Mouse (Mus musculus): ENCODE measurements at regions not wholly inside any gene's neighbourhood (a gene's known extent, or its start where the extent isn't known, plus 50 kb on each side); places are given as distances from the start of the nearest gene placed in this dataset.
A peak's percentile ranks its signal among the peaks of the same experiment; 100 is the strongest.

- no peak overlapping the region for H3K9ac ChIP-seq (replicated peaks; ENCODE audit: low read depth, low read length)
- no peak for ATAC-seq (ENCODE audit: insufficient number of reproducible peaks, insufficient read depth, low FRiP score, low read depth)
- H3K27me3 ChIP-seq (ENCODE audit: control insufficient read depth, insufficient read depth, low read length): no peaks in the 10 kb centered on the region
- H3K4me3 ChIP-seq (ENCODE audit: low read depth, low read length): no peak overlapping the region
- no peaks in the 10 kb centered on the region for H3K9me3 ChIP-seq (ENCODE audit: control insufficient read depth, low read depth, low read length)
- H3K36me3 ChIP-seq (ENCODE audit: control insufficient read depth, insufficient read depth, low read length): no peaks in the 10 kb centered on the region
- H3K4me2 ChIP-seq (replicated peaks; ENCODE audit: low read depth, low read length): no peak overlapping the region
- no peaks in the 10 kb centered on the region for H3K4me1 ChIP-seq (ENCODE audit: control insufficient read depth, insufficient read depth, low read length)
- H3K27ac ChIP-seq (ENCODE audit: low read length): no peak overlapping the region
Observed at GRCm38 (mm10) chr16:87043689-87044088, 310.3 kb upstream of the N6amt1 start.

GRCm38 (mm10) chr16:87040366-87040765, 313.6 kb upstream of the N6amt1 start:
- H3K4me1 ChIP-seq (ENCODE audit: control insufficient read depth, insufficient read depth, low read length): no peaks in the 10 kb centered on the region
- no peaks in the 10 kb centered on the region for H3K36me3 ChIP-seq (ENCODE audit: control insufficient read depth, insufficient read depth, low read length)
- H3K27me3 ChIP-seq (ENCODE audit: control insufficient read depth, insufficient read depth, low read length): no peaks in the 10 kb centered on the region
- no peak overlapping the region for H3K4me2 ChIP-seq (replicated peaks; ENCODE audit: low read depth, low read length)
- whole genome bisulfite sequencing: 79% methylated on average over 4 of the region's 4 CpGs
- ATAC-seq (ENCODE audit: insufficient number of reproducible peaks, insufficient read depth, low FRiP score, low read depth): no peak
- H3K4me3 ChIP-seq (ENCODE audit: low read depth, low read length): no peak overlapping the region
- H3K27ac ChIP-seq (ENCODE audit: low read length): no peak overlapping the region
- H3K9me3 ChIP-seq (ENCODE audit: control insufficient read depth, low read depth, low read length): no peaks in the 10 kb centered on the region
- no peak overlapping the region for H3K9ac ChIP-seq (replicated peaks; ENCODE audit: low read depth, low read length)

- H3K4me2 ChIP-seq (replicated peaks; ENCODE audit: low read depth, low read length): no peak overlapping the region
- no peak overlapping the region for H3K27ac ChIP-seq (ENCODE audit: low read length)
- no peaks in the 10 kb centered on the region for H3K9me3 ChIP-seq (ENCODE audit: control insufficient read depth, low read depth, low read length)
- H3K36me3 ChIP-seq (ENCODE audit: control insufficient read depth, insufficient read depth, low read length): no peaks in the 10 kb centered on the region
- ATAC-seq (ENCODE audit: insufficient number of reproducible peaks, insufficient read depth, low FRiP score, low read depth): no peak
- H3K4me3 ChIP-seq (ENCODE audit: low read depth, low read length): no peak overlapping the region
- H3K27me3 ChIP-seq (ENCODE audit: control insufficient read depth, insufficient read depth, low read length): no peaks in the 10 kb centered on the region
- 75% methylated on average over 1 of the region's 1 CpGs for WGBS
- no peak overlapping the region for H3K9ac ChIP-seq (replicated peaks; ENCODE audit: low read depth, low read length)
- H3K4me1 ChIP-seq (ENCODE audit: control insufficient read depth, insufficient read depth, low read length): no peaks in the 10 kb centered on the region
Observed at GRCm38 (mm10) chr16:87039861-87040260, 314.1 kb upstream of the N6amt1 start.

DNA sequence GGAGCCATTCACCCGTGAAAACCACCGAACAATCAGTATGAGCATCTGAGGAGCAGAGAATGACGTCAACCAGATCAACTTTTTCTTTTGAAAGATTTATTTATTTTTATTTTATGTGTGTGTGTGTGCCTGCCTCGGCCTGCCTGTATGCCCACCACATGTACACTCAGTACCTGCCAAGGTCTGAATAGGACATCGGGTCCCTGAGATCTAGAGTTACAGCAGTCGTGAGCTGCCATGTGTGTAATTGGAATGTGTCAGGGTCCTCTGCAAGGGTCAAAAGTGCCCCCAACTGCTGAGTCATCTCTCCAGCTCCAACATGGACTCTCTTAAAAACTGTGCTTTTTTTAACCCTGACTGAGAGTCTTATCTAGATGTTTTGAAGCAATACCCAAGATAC, 316.9 kb upstream of the N6amt1 start:
- H3K9me3 ChIP-seq (ENCODE audit: control insufficient read depth, low read depth, low read length): no peaks in the 10 kb centered on the region
- H3K4me3 ChIP-seq (ENCODE audit: low read depth, low read length): no peak overlapping the region
- H3K4me2 ChIP-seq (replicated peaks; ENCODE audit: low read depth, low read length): no peak overlapping the region
- no peaks in the 10 kb centered on the region for H3K27me3 ChIP-seq (ENCODE audit: control insufficient read depth, insufficient read depth, low read length)
- 73% methylated on average over 6 of the region's 6 CpGs for WGBS
- ATAC-seq (ENCODE audit: insufficient number of reproducible peaks, insufficient read depth, low FRiP score, low read depth): no peak
- no peak overlapping the region for H3K27ac ChIP-seq (ENCODE audit: low read length)
- no peaks in the 10 kb centered on the region for H3K4me1 ChIP-seq (ENCODE audit: control insufficient read depth, insufficient read depth, low read length)
- no peak overlapping the region for H3K9ac ChIP-seq (replicated peaks; ENCODE audit: low read depth, low read length)
- no peaks in the 10 kb centered on the region for H3K36me3 ChIP-seq (ENCODE audit: control insufficient read depth, insufficient read depth, low read length)

DNA sequence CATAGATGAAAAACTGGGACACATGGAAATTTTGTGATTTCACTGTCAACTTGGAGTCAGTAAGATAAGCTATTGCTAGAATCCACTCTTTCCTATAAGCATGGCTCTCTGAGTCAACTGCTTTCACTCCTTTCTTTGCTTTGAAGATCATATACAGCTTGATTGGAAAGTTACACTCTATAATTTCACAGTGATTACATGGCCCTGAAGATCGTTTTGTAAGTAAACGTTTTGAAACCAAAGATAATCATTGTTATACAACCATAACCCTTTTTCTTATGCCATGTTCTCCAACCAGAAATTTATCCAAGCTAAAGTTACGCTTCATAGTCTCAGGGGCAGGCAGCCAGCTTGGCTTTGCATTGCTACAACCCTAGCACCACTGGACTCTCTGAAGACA, 322.1 kb upstream of the N6amt1 start:
- WGBS: 59% methylated on average over 3 of the region's 3 CpGs
- no peak for ATAC-seq (ENCODE audit: insufficient number of reproducible peaks, insufficient read depth, low FRiP score, low read depth)
- Histone ChIP-seq H3K9ac (replicated peaks; ENCODE audit: low read depth, low read length) (no peak overlapping the region), H3K9me3 (ENCODE audit: control insufficient read depth, low read depth, low read length) (no peaks in the 10 kb centered on the region), H3K4me1 (ENCODE audit: control insufficient read depth, insufficient read depth, low read length) (no peaks in the 10 kb centered on the region), H3K36me3 (ENCODE audit: control insufficient read depth, insufficient read depth, low read length) (no peaks in the 10 kb centered on the region), H3K27ac (ENCODE audit: low read length) (no peak overlapping the region), H3K27me3 (ENCODE audit: control insufficient read depth, insufficient read depth, low read length) (no peaks in the 10 kb centered on the region), H3K4me3 (ENCODE audit: low read depth, low read length) (no peak overlapping the region), H3K4me2 (replicated peaks; ENCODE audit: low read depth, low read length) (no peak overlapping the region)

GRCm38 (mm10) chr16:87028516-87029145, 325.4 kb upstream of the N6amt1 start:
- H3K27me3 ChIP-seq (ENCODE audit: control insufficient read depth, insufficient read depth, low read length): no peaks in the 10 kb centered on the region
- H3K4me3 ChIP-seq (ENCODE audit: low read depth, low read length): no peak overlapping the region
- no peaks in the 10 kb centered on the region for H3K9me3 ChIP-seq (ENCODE audit: control insufficient read depth, low read depth, low read length)
- ATAC-seq (ENCODE audit: insufficient number of reproducible peaks, insufficient read depth, low FRiP score, low read depth): no peak
- H3K27ac ChIP-seq (ENCODE audit: low read length): no peak overlapping the region
- WGBS: 80% methylated on average over 5 of the region's 5 CpGs
- H3K4me1 ChIP-seq (ENCODE audit: control insufficient read depth, insufficient read depth, low read length): no peaks in the 10 kb centered on the region
- no peak overlapping the region for H3K4me2 ChIP-seq (replicated peaks; ENCODE audit: low read depth, low read length)
- no peaks in the 10 kb centered on the region for H3K36me3 ChIP-seq (ENCODE audit: control insufficient read depth, insufficient read depth, low read length)
- no peak overlapping the region for H3K9ac ChIP-seq (replicated peaks; ENCODE audit: low read depth, low read length)

- Histone ChIP-seq H3K4me1 (ENCODE audit: control insufficient read depth, insufficient read depth, low read length) (no peaks in the 10 kb centered on the region), H3K4me3 (ENCODE audit: low read depth, low read length) (no peak overlapping the region), H3K4me2 (replicated peaks; ENCODE audit: low read depth, low read length) (no peak overlapping the region), H3K27me3 (ENCODE audit: control insufficient read depth, insufficient read depth, low read length) (no peaks in the 10 kb centered on the region), H3K9me3 (ENCODE audit: control insufficient read depth, low read depth, low read length) (no peaks in the 10 kb centered on the region), H3K36me3 (ENCODE audit: control insufficient read depth, insufficient read depth, low read length) (no peaks in the 10 kb centered on the region), H3K27ac (ENCODE audit: low read length) (no peak overlapping the region), H3K9ac (replicated peaks; ENCODE audit: low read depth, low read length) (no peak overlapping the region)
- ATAC-seq (ENCODE audit: insufficient number of reproducible peaks, insufficient read depth, low FRiP score, low read depth): no peak
- 66% methylated on average over 1 of the region's 1 CpGs for WGBS
Observed at GRCm38 (mm10) chr16:87027621-87028020, 326.4 kb upstream of the N6amt1 start.

DNA sequence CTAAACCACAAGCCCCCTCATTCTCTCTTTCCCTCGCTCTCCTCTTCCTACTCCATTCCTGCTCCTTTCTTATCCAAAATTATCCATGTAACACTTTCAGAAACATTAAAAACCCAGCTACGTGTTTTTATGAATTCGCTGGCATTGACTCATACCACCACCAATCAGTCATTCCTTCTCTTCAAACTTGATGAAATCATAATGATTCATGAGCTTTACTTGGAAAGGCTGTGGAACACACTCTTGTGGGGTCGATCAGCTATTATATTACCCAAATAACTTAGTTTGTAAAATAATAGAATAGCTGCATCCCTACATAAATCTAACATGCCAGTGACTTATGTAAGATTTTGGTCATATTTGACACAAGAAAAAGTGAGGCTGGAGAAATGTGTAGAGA, 331.9 kb upstream of the N6amt1 start:
- no peak overlapping the region for H3K27ac ChIP-seq (ENCODE audit: low read length)
- ATAC-seq (ENCODE audit: insufficient number of reproducible peaks, insufficient read depth, low FRiP score, low read depth): no peak
- WGBS: 91% methylated on average over 4 of the region's 4 CpGs

GRCm38 (mm10) chr16:87017107-87017670, 336.8 kb upstream of the N6amt1 start:
- Histone ChIP-seq H3K4me3 (ENCODE audit: low read depth, low read length) (no peak overlapping the region), H3K9ac (replicated peaks; ENCODE audit: low read depth, low read length) (no peak overlapping the region), H3K4me1 (ENCODE audit: control insufficient read depth, insufficient read depth, low read length) (peaks cover 5% of the 10 kb centered on the region; the same call in 1 of the 2 replicates), H3K27me3 (ENCODE audit: control insufficient read depth, insufficient read depth, low read length) (no peaks in the 10 kb centered on the region), H3K9me3 (ENCODE audit: control insufficient read depth, low read depth, low read length) (no peaks in the 10 kb centered on the region), H3K36me3 (ENCODE audit: control insufficient read depth, insufficient read depth, low read length) (no peaks in the 10 kb centered on the region), H3K27ac (ENCODE audit: low read length) (peak overlapping the region; percentile 33; the same call in 1 of the 2 replicates), H3K4me2 (replicated peaks; ENCODE audit: low read depth, low read length) (no peak overlapping the region)
- 54% methylated on average over 7 of the region's 7 CpGs for WGBS
- ATAC-seq (ENCODE audit: insufficient number of reproducible peaks, insufficient read depth, low FRiP score, low read depth): no peak

More for the DNA sequence above, 331.9 kb upstream of the N6amt1 start:
- Histone ChIP-seq H3K4me2 (replicated peaks; ENCODE audit: low read depth, low read length) (no peak overlapping the region), H3K4me3 (ENCODE audit: low read depth, low read length) (no peak overlapping the region), H3K9ac (replicated peaks; ENCODE audit: low read depth, low read length) (no peak overlapping the region), H3K27me3 (ENCODE audit: control insufficient read depth, insufficient read depth, low read length) (no peaks in the 10 kb centered on the region), H3K36me3 (ENCODE audit: control insufficient read depth, insufficient read depth, low read length) (no peaks in the 10 kb centered on the region), H3K9me3 (ENCODE audit: control insufficient read depth, low read depth, low read length) (no peaks in the 10 kb centered on the region), H3K4me1 (ENCODE audit: control insufficient read depth, insufficient read depth, low read length) (peaks cover 2% of the 10 kb centered on the region; the same call in 1 of the 2 replicates)
